Mouse (Mus musculus) large intestine, adult 2 months (tissue): ENCODE data around the gene Zbtb14. TPM values are rescaled to one million over a fixed set of nuclear protein-coding genes. Genes with fewer than 3 reads are reported as not detected.

Experiments
- DNase-seq: peaks from one replicate; pipeline ENCODE4 v3.0.0-alpha.2; 2012; ENCODE audit warnings: low read depth, low spot score
- WGBS: fragments of 180-500 bp; shearing (Covaris S2); methylation state at CpG from one replicate; pipeline ENCODE4 v1.1.7; 2018; 5-methylcytosine and 5-hydroxymethylcytosine counted together
- polyA plus RNA-seq: library from polyadenylated mRNA; depleted of rRNA; stranded (reverse); fragments of >200 nt; gene quantifications from 2 replicates; pipeline ENCODE4 v1.2.3, GENCODE M21; 2012; rRNA removed

Zbtb14 gene
- polyA plus RNA-seq, 1 experiment = 3.2 TPM

GRCm38 (mm10) chr17:69439571-69440480 lies 57.0 kb downstream of the Zbtb14 start:
- WGBS = 4% methylated on average over 52 of the region's 52 CpGs

More at GRCm38 (mm10) chr17:69439571-69440480, 57.0 kb downstream of the Zbtb14 start:
- no peak for DNase-seq

Other genes with a start within 250 kb of the Zbtb14 start
- 0.04 TPM in 1 of 2 replicates, not detected in the other for gene Akain1, start 56.3 kb downstream of the Zbtb14 start, polyA plus RNA-seq